In genomic region chr3:129308876-129309275, GRCm38 (mm10) we compare ENCODE assay signal across 14 mouse cellular contexts. TPM values are rescaled to one million over a fixed set of nuclear protein-coding genes. Genes with fewer than 3 reads are reported as not detected.
DNase-seq lines count a peak whose midpoint lies in the region; ATAC-seq and TF ChIP-seq lines count a peak whose summit lies in the region.
"Had no signal": no experiment of that assay in that cellular context is flagged by ENCODE, and none has a peak within 500 bp of the region (broad histone marks: within the 10 kb centered on the region; RNA-seq: fewer than 3 reads in every experiment).

No protein-coding gene starts in this region.

- H3K9ac ChIP-seq in lung, embryonic 14.5 days: no peak overlapping the region
- H3K9ac ChIP-seq: limb, embryonic 12.5 days; midbrain, embryonic 15.5 days; neural tube, embryonic 12.5 days had no signal

- ATAC-seq in lung, embryonic 14.5 days (ENCODE audit: insufficient read depth): no peak

- no peak overlapping the region for H3K27ac ChIP-seq in gastrocnemius, adult 2 months
- H3K27ac ChIP-seq in lung, embryonic 14.5 days (ENCODE audit: low read depth): no peak overlapping the region
- H3K27ac ChIP-seq in cortical plate, adult 2 months (ENCODE audit: insufficient read depth, low read length): no peak overlapping the region
- H3K27ac ChIP-seq: limb, embryonic 12.5 days; macrophage; midbrain, embryonic 15.5 days; neural tube, embryonic 12.5 days had no signal

- H3K4me2 ChIP-seq in lung, embryonic 14.5 days: no peak overlapping the region
- H3K4me2 ChIP-seq: limb, embryonic 12.5 days; neural tube, embryonic 12.5 days had no signal

- no peak overlapping the region for H3K4me3 ChIP-seq in gastrocnemius, adult 2 months
- no peak overlapping the region for H3K4me3 ChIP-seq in lung, embryonic 14.5 days (ENCODE audit: low read depth, low read length)
- no peak overlapping the region for H3K4me3 ChIP-seq in cortical plate, adult 2 months (ENCODE audit: insufficient read depth, low read length)
- H3K4me3 ChIP-seq: limb, embryonic 12.5 days; midbrain, embryonic 15.5 days; neural tube, embryonic 12.5 days had no signal

- peak; percentile 27; the same call in 1 of the 2 replicates for TF ChIP-seq CTCF in gastrocnemius, adult 2 months (IDR thresholded peaks at IDR 0.05)
- TF ChIP-seq CTCF in lung, embryonic 14.5 days (IDR thresholded peaks at IDR 0.05; ENCODE audit: low read depth): peak; percentile 48
- peak; percentile 46; the same call in 1 of the 2 replicates for TF ChIP-seq CTCF in cortical plate, adult 2 months (IDR thresholded peaks at IDR 0.05; ENCODE audit: extremely low read depth, insufficient read depth, low read length)

- TF ChIP-seq POLR2A in cortical plate, adult 2 months (IDR thresholded peaks at IDR 0.05; ENCODE audit: extremely low read depth, insufficient read depth, low read length): no peak

- H3K9me3 ChIP-seq in lung, embryonic 14.5 days (ENCODE audit: low read depth, low read length): no peaks in the 10 kb centered on the region
- H3K9me3 ChIP-seq: limb, embryonic 12.5 days; midbrain, embryonic 15.5 days; neural tube, embryonic 12.5 days had no signal

- peaks cover 9% of the 10 kb centered on the region; the same call in 1 of the 2 replicates for H3K36me3 ChIP-seq in lung, embryonic 14.5 days (ENCODE audit: insufficient read depth)
- H3K36me3 ChIP-seq: limb, embryonic 12.5 days; midbrain, embryonic 15.5 days; neural tube, embryonic 12.5 days had no signal

- H3K4me1 ChIP-seq in lung, embryonic 14.5 days (ENCODE audit: insufficient read depth): no peaks in the 10 kb centered on the region
- no peaks in the 10 kb centered on the region for H3K4me1 ChIP-seq in cortical plate, adult 2 months (ENCODE audit: control insufficient read depth, insufficient read depth, low read length)
- H3K4me1 ChIP-seq: midbrain, embryonic 15.5 days; neural tube, embryonic 12.5 days had no signal

- no peak for DNase-seq in gastrocnemius, adult 2 months
- DNase-seq in gastrocnemius, adult 8-10 months (ENCODE audit: low spot score in 2 of 2): no peak
- peak; percentile 32 for DNase-seq in lung, embryonic 14.5 days
- DNase-seq in lung, postnatal 36 days: no peak
- peak; percentile 46 for DNase-seq in Muller cell, postnatal 12 days (ENCODE audit: inconsistent ontology term)
- DNase-seq in urinary bladder, postnatal 14 days (ENCODE audit: low spot score): no peak
- DNase-seq in embryo, embryonic 10.5 days (ENCODE audit: low spot score): no peak
- DNase-seq: kidney, adult 11 months; kidney, postnatal 4 days had no signal

- intact Hi-C loops in gastrocnemius, adult 2 months (cut with DNase I): loop anchor here (1.0 kb wide), 1 partner anchor 113 kb away; no protein-coding TSS in a partner anchor

- WGBS in lung, embryonic 14.5 days: 56% methylated on average over 9 of the region's 9 CpGs

- H3K27me3 ChIP-seq in lung, embryonic 14.5 days (ENCODE audit: insufficient read depth, low read length): no peaks in the 10 kb centered on the region
- H3K27me3 ChIP-seq: limb, embryonic 12.5 days; midbrain, embryonic 15.5 days; neural tube, embryonic 12.5 days had no signal

RNA-seq across cellular contexts. Expression of gene Enpep, which starts 23.6 kb away (rescaled TPM):
- total RNA-seq in gastrocnemius, adult 2 months (2021): 1 to 10 TPM; 1.7 to 3.2 TPM
- total RNA-seq in gastrocnemius, adult 8-10 months (2022): 1 to 10 TPM in 3 of 4 experiments, under 1 TPM in 1; 0.77 to 2.9 (median 1.6) TPM
- 47.4 and 47.8 TPM in 2 replicates for polyA plus RNA-seq in lung, embryonic 14.5 days (2014; fragmentation: Nextera tagmentation; extraction: Ambion mirVana)
- polyA plus RNA-seq in cortical plate, adult 2 months (2012; rRNA removed): 2.1 and 2.8 TPM in 2 replicates
- polyA plus RNA-seq: macrophage had no signal

Comparison
In these comparisons a context has a peak if more than half of its experiments do, and no peak if none do; other contexts are left out.
1. DNase-seq: peak in lung, embryonic 14.5 days (single experiment) and Muller cell, postnatal 12 days (single experiment); none in gastrocnemius, adult 2 months (single experiment), gastrocnemius, adult 8-10 months (0 of 2), lung, postnatal 36 days (single experiment), urinary bladder, postnatal 14 days (single experiment) and embryo, embryonic 10.5 days (single experiment).
2. Peak in every context shown above with its lines, with median percentiles within 50 percentile points of each other: CTCF ChIP-seq.